Mouse (Mus musculus): Measurements from ENCODE around the gene Wdr13. TPM values are rescaled to one million over a fixed set of nuclear protein-coding genes. Genes with fewer than 3 reads are reported as not detected.

Wdr13 gene
- 131 and 141 TPM in 2 replicates for polyA plus RNA-seq (2012; rRNA removed)

DNA sequence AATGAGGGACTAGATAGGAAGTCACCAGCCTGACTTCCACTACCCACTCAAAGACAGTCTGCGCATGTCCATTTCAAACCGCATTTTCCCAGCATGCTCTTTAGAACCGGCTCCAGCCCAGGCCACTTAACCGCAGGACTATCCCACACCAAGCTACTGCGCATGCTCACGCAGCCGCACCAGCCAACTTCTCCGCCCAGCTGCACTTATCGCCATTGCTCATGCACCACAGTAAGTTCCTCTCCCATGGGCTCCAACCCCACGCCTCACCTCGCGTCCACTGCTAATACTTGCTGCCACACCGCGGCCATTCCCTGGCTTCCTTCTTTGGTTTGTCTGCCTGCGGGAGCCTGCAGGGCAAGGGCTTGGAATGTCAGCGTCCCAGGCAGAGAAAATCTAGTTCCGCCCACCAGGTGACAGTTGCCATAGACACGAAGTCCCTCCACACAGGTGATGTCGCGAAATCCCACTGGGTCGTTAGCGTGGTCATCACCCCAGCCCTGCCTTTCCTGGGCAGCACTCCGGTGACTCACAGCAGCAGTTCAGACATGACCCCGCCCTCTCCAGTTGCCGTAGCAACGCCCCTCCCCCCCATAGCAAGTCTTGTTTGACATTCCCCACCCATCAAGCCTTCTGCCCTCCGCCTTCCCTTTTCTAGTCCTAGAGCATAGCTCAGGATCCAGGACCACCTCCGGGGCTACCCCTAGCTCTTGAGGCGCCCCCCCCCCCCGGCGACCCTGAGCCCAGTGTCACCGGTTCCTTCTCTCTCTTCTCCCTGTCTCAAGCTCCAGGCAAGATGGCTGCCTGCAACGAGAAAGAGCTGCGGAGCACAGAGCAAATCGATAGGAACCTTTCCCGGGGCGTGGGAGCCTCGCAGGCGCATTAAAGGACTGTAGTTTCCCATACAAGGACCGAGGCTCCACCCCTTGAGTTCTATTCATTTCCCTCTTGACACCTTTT, at the start of gene Wdr13:
Gene Wdr13 (minus strand): TSS at position 876 of the 960 bp plus-strand sequence.
- Histone ChIP-seq H3K4me1 (ENCODE audit: control insufficient read depth, insufficient read depth, low read length) (peaks cover 9% of the 10 kb centered on the region), H3K4me3 (replicated peaks; ENCODE audit: insufficient read depth, low read depth, low read length) (peak within 1 kb of the TSS; percentile 93), H3K27ac (ENCODE audit: insufficient read depth, low read length) (peak within 1 kb of the TSS; percentile 94), H3K27me3 (ENCODE audit: control insufficient read depth, insufficient read depth, low read length) (no peaks in the 10 kb centered on the region)
- 5% methylated on average over 40 of the region's 40 CpGs for WGBS
- peak; percentile 90 to 92 for DNase-seq
- TF ChIP-seq CTCF (IDR thresholded peaks at IDR 0.05; ENCODE audit: borderline replicate concordance, insufficient read depth, low read depth, low read length) (no peak), POLR2A (IDR thresholded peaks at IDR 0.05; ENCODE audit: borderline replicate concordance, insufficient read depth, low read length) (peak; percentile 72)

DNA sequence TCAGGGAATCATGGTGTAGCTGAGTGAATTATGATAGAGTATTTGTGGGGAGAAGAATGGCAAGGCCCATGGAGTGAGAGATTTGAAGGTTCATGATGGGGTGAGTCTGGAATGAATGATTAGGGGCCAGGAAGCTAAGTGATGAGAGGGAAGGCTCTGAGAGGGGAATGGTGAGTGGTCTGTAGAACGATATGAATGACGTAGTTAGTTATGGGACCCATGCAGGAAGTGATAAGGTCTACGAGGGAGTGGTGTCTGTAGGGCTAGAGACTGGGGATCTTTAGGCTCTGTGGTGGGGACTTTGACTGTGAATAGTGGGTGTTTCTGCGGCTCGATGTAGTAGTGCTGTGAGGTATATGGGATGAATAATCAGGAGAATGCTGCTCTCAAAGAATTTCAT, 47.0 kb upstream of the Wdr13 start:
- Histone ChIP-seq H3K27ac (ENCODE audit: insufficient read depth, low read length) (no peak overlapping the region), H3K4me3 (replicated peaks; ENCODE audit: insufficient read depth, low read depth, low read length) (no peak overlapping the region), H3K27me3 (ENCODE audit: control insufficient read depth, insufficient read depth, low read length) (no peaks in the 10 kb centered on the region), H3K4me1 (ENCODE audit: control insufficient read depth, insufficient read depth, low read length) (no peaks in the 10 kb centered on the region)
- no peak for DNase-seq
- TF ChIP-seq POLR2A (IDR thresholded peaks at IDR 0.05; ENCODE audit: borderline replicate concordance, insufficient read depth, low read length), result no peak
- TF ChIP-seq CTCF (IDR thresholded peaks at IDR 0.05; ENCODE audit: borderline replicate concordance, insufficient read depth, low read depth, low read length), result no peak
- WGBS, result 86% methylated on average over 5 of the region's 5 CpGs

DNA sequence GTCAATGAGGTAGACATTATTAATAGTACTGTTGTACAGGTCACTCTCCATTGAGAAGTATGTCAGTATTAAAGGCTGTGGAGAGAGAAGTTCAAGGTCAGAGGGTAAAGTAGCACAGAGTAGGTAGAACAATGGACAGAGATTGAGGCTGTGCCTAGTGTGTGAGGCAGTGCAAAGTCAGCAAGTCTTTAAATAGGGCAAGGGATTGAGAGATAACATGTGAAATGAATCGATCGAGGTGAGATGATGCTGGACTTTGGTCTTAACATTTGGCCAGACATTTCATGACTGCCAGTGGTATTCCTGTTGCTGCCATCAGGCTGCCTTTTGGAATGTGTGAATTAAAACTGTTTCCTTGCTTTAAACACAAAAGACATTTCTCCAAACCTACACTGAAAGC, 46.2 kb upstream of the Wdr13 start:
- Histone ChIP-seq H3K27me3 (ENCODE audit: control insufficient read depth, insufficient read depth, low read length) (no peaks in the 10 kb centered on the region), H3K4me3 (replicated peaks; ENCODE audit: insufficient read depth, low read depth, low read length) (no peak overlapping the region), H3K27ac (ENCODE audit: insufficient read depth, low read length) (no peak overlapping the region), H3K4me1 (ENCODE audit: control insufficient read depth, insufficient read depth, low read length) (peaks cover 3% of the 10 kb centered on the region)
- TF ChIP-seq POLR2A (IDR thresholded peaks at IDR 0.05; ENCODE audit: borderline replicate concordance, insufficient read depth, low read length), result no peak
- TF ChIP-seq CTCF (IDR thresholded peaks at IDR 0.05; ENCODE audit: borderline replicate concordance, insufficient read depth, low read depth, low read length), result no peak
- WGBS, result 96% methylated on average over 2 of the region's 2 CpGs
- DNase-seq, result no peak

DNA sequence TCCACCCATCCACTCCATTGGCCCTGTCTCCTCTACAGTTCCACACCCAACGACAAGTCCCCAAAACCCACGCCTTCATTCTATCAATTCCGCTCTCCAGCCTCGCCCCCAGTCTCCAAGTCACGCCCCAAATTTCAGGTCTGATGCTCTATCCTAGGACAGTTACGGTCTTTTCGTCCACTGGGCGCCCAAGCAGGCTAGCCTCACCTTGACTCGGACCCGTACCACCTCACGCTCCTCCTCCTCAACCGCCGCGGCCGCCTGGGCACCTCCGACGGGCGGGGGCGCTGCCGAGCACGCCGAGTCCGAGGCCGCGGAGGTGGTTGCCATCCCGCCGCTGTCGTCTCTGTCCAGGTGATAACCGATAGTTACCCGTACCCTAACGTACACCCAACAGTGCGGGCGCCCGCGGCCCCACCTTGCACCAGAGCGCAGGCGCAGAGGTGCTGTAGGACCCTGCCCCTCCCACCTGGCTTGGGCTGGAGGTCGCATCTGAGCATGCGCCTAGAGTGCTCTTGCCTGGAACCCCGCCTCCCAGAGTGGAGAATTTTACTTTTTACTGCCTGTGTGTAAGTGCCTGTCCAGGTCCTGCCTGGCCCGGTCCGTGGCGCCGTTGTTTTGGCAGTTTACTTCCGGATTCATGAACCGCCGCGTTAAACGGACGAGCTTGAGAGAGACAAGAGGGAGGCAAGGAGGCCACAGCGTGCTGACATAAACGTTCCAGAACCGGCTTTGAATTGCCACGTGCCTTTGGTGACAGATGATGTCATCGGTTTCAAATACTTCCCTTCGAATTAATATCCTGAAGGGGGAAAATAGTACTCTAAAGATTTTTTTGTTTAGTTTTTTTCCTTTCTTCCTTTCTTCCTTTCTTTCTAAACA, 43.1 kb upstream of the Wdr13 start, which contains the start of gene Tbc1d25:
Gene Tbc1d25 (minus strand): TSS at position 678 of the 882 bp plus-strand sequence.
- 4% methylated on average over 56 of the region's 56 CpGs for WGBS
- peak within 1 kb of the TSS; percentile 82 for H3K27ac ChIP-seq (ENCODE audit: insufficient read depth, low read length)
- H3K4me1 ChIP-seq (ENCODE audit: control insufficient read depth, insufficient read depth, low read length), result peaks cover 3% of the 10 kb centered on the region
- peak; percentile 32; the same call in 1 of the 2 replicates for TF ChIP-seq CTCF (IDR thresholded peaks at IDR 0.05; ENCODE audit: borderline replicate concordance, insufficient read depth, low read depth, low read length)
- peak; percentile 61; the same call in 1 of the 2 replicates for TF ChIP-seq POLR2A (IDR thresholded peaks at IDR 0.05; ENCODE audit: borderline replicate concordance, insufficient read depth, low read length)
- H3K4me3 ChIP-seq (replicated peaks; ENCODE audit: insufficient read depth, low read depth, low read length), result peak within 1 kb of the TSS; percentile 99
- no peaks in the 10 kb centered on the region for H3K27me3 ChIP-seq (ENCODE audit: control insufficient read depth, insufficient read depth, low read length)
- DNase-seq, result peak; percentile 87 to 89

DNA sequence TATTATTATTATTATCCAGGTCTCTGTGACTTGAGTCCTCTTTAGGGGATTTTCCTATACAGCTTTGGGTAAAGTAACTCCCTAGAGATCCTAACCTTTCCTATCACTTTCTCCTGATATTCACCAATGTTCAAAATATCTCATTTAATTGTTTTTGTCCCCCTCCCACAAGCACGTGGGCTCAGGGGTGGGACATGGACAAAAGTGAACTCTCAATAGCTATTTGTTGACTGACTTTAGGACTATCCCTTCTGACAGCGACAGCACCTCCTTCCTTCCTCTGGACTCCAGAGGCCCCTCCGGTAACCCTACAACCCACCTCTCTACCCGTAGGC, 42.4 kb upstream of the Wdr13 start:
- WGBS, result 0% methylated on average over 4 of the region's 4 CpGs
- no peak for DNase-seq
- peak overlapping the region; percentile 82 for H3K27ac ChIP-seq (ENCODE audit: insufficient read depth, low read length)
- H3K27me3 ChIP-seq (ENCODE audit: control insufficient read depth, insufficient read depth, low read length), result no peaks in the 10 kb centered on the region
- peaks cover 3% of the 10 kb centered on the region for H3K4me1 ChIP-seq (ENCODE audit: control insufficient read depth, insufficient read depth, low read length)
- peak overlapping the region; percentile 99 for H3K4me3 ChIP-seq (replicated peaks; ENCODE audit: insufficient read depth, low read depth, low read length)
- TF ChIP-seq CTCF (IDR thresholded peaks at IDR 0.05; ENCODE audit: borderline replicate concordance, insufficient read depth, low read depth, low read length), result no peak
- no peak for TF ChIP-seq POLR2A (IDR thresholded peaks at IDR 0.05; ENCODE audit: borderline replicate concordance, insufficient read depth, low read length)

DNA sequence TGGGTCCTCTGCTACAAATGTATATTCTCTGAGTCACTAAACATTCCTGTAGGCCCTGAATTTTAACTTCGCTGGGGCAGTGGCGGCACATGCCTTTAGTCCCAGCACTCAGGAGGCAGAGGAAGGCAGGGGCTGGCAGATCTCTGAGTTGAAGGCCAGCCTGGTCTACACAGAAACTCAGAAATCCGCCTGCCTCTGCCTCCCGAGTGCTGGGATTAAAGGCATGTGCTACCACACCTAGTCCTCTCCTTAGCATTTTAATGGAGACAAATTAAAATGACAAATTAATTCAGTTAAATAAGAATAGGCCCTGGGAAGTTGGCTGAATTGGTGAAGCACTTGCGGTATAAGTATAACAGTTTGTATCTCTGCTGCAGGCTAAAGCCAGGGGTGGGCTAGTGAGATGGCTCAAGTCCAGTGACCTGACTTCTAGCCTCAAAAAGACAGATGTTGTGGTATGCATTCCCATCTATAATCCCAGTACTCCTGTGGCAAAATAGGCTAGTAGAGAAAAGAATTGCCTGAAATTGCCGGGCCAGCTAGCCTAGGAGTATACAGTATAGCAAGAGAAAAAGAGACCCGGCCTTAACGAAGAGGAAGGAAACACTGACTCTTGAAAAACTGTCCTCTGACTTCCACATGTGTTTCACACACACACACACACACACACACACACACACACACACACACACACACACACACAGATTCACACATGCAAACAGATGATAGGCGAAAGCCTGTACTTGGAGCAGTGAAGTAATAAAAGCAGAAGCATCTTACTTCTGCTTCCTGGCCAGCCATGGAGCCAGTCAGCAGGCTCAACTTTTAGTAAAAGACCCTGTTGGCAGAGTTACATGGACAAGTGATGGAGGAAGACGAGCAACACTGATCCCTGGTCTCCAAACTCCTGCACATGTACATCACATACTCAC, 35.3 kb upstream of the Wdr13 start:
- H3K4me3 ChIP-seq (replicated peaks; ENCODE audit: insufficient read depth, low read depth, low read length), result no peak overlapping the region
- 86% methylated on average over 10 of the region's 10 CpGs for WGBS
- DNase-seq, result no peak
- H3K4me1 ChIP-seq (ENCODE audit: control insufficient read depth, insufficient read depth, low read length), result peaks cover 6% of the 10 kb centered on the region; the same call in 1 of the 2 replicates
- H3K27me3 ChIP-seq (ENCODE audit: control insufficient read depth, insufficient read depth, low read length), result no peaks in the 10 kb centered on the region
- H3K27ac ChIP-seq (ENCODE audit: insufficient read depth, low read length), result no peak overlapping the region
- TF ChIP-seq POLR2A (IDR thresholded peaks at IDR 0.05; ENCODE audit: borderline replicate concordance, insufficient read depth, low read length) (no peak), CTCF (IDR thresholded peaks at IDR 0.05; ENCODE audit: borderline replicate concordance, insufficient read depth, low read depth, low read length) (no peak)

Data from cerebellum, adult 2 months (tissue).